Mouse (Mus musculus) MEL (cell line): ENCODE results near the gene Ephx1.

Experiments
- GATA1 ChIP-seq: IDR thresholded peaks from 2 replicates; pipeline ENCODE4 v1.6.1; 2011; ENCODE audit warnings: low read depth, low read length, improper control_type of control experiment
- MXI1 ChIP-seq: IDR thresholded peaks from 2 replicates; pipeline ENCODE4 v1.6.1; 2011; ENCODE audit warnings: mild to moderate bottlenecking, low read depth, low read length, improper control_type of control experiment

GRCm38 (mm10) chr1:180933659-180934058, 87.0 kb downstream of the Ephx1 start:
- no peak for TF ChIP-seq GATA1
- TF ChIP-seq MXI1, result no peak
